Mouse (Mus musculus) T-helper 2 cell (primary cell): ENCODE measurements around the gene Mvb12b.

ENCODE experiments used
- in situ Hi-C: fragments of 300-600 bp; cut with MboI, MseI; formaldehyde crosslinking; loops from one replicate; pipeline ENCODE4 v1.15.1; 2025; ENCODE audit warnings: high pct_unique_total_duplicates

Mvb12b gene

DNA sequence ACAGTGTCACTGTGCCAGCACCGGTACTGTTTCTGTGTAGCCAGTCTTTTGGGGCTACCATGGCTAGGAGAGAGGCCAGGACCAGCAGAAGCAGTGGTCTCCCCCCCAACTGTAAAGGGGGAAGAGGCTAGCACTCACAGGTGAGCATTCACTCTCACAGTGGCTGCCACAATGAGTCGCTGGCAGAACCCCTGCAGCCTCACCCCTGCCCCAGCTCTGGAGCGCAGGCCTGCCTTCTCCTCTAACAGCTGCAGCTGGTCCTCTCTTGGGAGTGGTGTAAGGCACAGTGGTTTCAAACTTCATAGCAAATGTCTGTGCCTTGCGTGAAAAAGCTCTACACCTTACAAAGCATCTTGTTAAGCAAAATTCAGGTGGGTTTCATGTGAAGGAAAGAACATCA is 70.7 kb downstream of the Mvb12b start:
- in situ Hi-C loops = no loop called here

DNA sequence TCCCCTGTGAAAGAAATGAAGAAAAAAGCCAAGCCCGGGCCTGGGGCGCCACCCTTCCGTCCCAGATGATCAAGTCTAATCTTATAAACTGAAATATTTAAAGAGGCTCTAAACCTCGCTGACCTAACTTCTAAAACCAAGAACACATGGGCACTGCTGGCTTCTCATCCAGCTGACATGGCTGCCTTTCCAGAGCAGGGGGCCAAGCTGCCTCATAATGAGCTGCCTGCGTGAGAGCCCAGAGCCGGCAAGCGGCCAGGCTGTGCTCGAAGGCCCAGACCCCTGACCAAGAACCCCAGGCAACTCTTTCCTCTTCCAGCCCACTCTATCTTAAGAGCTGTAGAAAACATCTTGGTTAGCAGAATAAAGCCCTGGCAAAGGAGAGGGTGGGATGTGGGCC is 73.2 kb downstream of the Mvb12b start:
- in situ Hi-C loops = no loop called here

DNA sequence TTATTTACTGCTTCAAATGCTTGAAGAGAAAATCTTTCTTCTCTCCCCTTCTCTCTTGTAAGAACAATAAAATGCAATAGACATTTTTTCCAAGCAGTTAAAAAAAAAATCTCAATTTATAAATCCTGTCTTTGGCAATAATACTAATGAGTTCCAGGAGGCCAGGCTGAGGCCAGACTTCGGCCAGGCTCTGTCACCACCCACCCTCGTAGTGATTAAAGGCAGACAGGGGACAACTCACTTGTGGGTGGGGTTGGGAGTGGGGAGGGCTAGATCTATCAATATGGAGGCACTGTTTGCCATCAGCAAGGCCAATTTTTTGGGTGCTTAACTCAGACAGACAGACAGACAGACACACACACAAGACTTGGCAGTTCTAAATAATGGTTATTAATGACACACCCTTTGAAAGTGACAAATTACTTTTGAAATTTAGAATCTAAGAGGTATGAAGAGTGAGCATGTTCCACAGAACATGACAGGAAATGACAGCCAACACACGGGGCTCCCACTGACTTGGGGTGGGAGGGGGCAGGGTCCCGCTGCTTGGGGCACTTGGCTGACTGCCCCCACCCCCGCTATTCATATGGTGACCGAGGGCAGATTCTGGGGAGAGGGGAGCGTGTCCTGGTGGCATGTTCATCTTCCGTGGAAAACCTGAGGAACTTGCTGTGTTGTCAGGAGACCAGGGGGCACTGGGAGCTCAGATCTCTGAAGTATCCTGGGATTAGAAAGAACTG is 74.1 kb downstream of the Mvb12b start:
- in situ Hi-C loops = no loop called here

DNA sequence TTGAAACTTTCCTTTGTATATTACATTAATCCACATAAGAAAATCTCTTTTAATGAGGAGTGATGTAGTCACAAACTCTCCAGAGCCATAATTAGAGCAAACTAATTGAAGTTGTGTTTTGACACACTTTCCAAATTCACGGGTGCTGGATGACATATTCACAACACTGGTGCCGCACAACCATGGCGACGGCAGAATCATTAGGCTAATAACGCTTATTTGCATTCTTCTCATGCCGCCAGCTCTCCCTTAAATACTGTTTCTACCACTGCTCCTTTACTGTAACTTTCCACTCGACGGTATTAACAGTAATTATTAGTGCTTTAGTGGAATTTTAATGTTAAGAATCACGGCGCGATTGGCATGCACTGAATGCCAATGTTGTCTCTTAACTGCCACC is 74.8 kb downstream of the Mvb12b start:
- in situ Hi-C loops = no loop called here

DNA sequence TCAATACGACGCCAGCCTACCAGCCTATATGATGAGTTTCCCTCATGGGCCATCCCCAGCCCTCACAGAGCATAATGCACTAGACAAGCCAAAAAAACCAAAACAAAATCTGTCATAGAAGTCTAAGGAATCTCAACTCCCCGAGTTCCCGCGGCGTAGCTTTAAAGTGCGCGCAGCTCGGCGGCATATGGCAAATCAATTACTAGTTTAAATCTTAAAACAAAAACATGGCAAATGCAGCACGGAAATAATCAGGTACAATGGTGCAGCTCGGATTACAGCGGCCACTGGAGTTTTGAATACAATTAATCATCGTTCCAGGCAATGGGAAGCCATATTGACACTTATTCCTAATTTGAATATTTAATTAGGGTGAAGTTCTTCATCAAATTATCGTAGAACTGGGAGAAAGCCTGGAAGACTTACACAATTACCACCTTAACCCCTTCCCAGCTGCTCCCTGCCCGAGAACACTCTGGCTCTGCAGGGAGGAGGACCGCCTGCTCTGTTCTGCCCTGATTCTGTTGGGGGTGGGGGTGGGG is 76.3 kb downstream of the Mvb12b start:
- in situ Hi-C loops = no loop called here

DNA sequence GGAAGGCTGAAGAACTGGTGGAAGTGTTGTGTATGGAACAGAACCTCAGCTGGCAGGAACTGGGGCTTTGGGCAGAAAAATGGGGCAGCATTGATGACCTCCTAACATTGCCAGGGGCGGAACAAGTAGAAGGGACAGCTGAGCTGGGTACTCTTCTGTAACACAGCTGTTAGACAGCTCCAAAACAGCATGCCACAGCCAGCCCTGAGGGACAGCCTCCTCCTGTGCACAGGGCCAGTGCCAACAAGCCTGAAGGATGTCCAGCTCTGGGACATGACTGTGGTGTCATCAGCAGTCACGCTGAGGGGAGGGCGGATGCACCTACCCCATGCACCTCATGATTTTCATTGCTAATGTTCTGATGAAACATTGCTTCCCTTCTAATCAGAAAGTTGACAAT is 78.7 kb downstream of the Mvb12b start:
- in situ Hi-C loops = no loop called here

DNA sequence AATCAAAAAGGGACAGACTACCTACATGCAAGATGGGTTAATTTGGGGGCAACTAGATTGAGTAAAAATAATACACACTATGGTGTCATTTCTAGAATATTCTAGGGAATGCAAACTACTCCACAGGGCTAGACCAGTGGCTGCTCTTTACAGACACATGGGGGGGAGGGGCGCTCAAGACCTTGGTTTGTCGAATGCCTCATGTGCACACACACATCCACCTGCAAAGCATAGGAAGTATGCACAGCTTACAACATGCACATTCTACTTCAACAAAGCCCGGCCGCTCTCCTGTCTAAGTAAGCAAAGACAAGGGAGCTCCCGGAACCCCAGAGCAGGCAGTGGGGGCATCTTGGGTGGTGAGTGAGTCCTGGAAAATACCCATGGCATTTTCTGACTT is 79.7 kb downstream of the Mvb12b start:
- in situ Hi-C loops = no loop called here

DNA sequence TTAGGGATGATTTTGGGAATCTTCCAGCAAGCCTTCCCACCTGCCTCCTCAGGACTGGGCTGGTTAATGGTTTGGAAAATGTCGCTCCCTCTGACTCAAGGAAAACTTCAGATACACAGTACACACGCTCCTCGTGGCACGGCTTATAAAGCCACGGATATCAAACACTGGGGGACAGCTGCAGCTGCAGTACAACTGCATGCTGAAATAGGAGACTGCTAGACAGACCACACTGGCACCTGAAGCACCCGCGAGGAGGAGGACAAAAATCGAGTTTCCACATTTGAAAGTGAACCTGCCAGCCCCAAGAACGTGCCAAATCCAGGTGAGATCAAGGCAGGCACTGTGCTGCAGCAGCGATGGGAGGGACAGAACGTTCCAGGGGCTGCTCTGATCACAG is 82.1 kb downstream of the Mvb12b start:
- in situ Hi-C loops = no loop called here

DNA sequence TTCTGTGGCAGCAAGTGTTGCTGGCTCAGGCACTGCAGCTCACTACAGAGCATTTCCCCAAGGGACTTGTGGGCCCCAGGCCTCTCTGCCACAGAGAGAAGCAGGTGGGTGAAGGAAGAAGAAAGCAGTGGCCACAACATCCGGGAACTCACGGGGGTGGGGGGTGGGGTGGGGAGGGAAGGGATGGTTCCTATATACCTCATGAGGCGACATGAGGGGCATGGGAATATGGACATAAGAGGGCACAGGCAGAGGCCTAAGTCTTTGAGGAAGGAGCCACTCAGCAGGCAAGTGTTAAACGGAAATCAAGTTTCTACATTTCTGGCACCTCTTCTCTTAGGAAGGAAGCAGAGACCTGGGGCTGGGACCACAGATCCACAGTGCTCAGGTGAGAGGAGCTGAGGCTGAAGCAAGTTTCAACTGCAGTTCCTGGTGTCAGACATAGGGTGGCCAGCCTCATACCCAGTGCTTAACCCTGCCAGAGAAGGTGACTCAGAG is 84.0 kb downstream of the Mvb12b start:
- in situ Hi-C loops = no loop called here

DNA sequence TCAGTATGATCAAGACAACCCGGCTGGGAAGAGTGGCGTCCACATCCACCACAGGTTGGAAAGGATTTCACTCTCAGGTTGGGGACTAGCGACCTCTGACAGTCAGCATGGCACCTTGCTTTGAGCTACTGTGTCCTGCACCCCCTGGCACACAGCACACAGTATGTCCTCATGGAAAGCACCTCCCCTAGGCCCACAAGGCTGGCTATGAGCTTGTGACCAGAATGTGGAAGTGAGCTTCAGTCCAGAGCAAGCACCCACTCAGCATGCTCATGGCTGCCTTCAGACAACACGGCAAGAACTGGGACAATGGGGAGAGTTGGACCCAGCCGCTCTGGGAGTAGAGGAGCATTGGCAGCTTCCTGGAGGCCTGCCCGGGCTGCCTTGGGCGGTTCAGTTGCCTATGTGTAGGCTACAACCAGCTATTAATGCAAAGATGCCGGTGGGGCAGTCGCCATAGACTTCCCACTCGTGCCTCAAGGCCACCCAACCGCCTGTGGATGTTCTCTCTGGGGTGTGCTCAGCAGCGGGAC is 84.6 kb downstream of the Mvb12b start:
- in situ Hi-C loops = no loop called here

DNA sequence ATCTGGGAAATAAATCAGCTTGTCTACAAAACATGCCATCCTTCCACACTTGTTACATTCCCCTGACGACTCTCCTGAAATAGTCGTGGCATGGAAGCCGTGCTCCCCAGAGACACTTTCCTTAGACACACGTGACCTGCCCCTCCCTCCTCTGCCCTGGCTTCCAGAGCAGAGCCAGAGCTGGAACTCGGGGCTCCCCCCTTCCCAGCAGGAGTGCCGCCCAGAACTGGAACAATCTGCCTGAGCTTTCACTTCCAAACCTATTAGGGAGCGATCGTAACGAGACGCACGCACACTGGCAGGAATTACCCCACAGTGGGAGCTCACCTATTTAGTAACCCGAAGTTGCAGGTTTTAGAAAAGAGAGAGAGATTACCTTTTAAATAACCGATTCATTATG is 86.0 kb downstream of the Mvb12b start:
- in situ Hi-C loops = no loop called here

DNA sequence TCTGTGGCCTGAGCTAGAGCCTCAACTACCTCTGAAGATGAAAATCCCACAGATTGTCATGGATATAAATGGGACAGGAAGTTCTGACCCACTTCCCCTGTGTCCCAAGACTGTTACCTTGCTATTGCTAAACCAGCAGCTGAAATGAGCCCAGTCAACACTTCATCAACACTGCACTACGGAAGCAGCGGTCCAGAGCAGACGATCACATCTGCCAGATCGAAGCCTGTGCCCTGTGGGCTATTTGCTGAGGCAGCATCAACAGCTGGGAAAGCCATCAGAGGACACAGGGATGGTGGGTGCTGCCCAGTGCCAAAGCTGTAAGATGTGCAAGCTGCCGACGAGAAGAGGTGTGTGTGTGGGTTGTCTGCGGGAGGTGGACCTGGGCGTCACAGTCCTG is 86.4 kb downstream of the Mvb12b start:
- in situ Hi-C loops = no loop called here

DNA sequence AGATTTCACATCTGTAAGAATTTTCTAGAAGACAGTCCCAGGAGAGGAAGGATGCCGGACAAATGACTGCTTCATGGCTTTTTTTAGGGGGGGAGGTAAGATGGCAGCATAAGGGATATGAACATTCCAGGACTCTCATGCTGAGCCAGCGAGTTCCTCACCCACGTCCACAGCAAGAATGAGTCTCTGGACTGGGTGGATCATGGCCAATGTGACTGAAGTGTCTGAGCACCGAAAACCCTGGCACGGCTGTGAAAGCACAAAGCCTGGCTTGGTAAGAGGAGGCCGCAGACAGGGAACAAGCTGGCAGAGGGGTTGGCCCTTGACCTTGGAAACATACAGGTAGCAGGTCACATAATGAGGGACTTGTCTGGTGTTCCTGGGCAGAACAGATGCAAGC is 87.5 kb downstream of the Mvb12b start:
- in situ Hi-C loops = no loop called here

DNA sequence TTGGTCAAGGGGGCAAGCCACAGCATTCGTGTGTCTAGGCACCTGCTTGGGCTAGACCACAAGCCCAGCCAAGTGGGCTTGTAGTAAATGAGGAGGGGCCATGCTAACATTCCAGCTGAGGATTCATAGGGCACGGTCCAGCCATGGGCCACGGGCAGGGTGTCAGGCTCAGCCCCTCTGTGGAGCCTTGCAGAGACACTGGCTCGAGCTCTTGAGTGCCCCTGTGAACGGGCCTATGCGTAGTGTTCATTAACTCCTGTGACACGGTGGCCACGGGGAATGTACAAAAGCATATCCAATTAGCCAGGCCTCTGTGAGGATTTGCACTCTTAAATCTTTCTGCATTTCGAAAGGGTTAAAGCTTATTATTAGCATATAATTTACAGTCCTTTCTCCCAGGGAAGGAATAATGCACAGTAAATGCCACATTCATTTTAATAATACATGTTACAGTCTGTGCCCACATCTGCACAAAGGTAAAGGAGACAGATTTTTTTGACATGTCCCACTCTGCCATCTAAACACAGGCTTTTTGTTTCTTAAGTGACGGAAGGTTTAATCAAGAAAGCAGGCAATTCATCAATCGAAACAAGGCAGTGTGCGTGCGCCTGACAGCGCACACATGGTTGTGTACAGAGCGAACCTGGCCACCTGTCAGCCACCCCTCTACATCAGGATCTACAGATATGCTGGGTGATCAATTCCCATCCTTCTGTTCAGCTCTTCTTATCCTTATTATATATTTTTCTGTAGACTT is 91.9 kb downstream of the Mvb12b start:
- in situ Hi-C loops = no loop called here

DNA sequence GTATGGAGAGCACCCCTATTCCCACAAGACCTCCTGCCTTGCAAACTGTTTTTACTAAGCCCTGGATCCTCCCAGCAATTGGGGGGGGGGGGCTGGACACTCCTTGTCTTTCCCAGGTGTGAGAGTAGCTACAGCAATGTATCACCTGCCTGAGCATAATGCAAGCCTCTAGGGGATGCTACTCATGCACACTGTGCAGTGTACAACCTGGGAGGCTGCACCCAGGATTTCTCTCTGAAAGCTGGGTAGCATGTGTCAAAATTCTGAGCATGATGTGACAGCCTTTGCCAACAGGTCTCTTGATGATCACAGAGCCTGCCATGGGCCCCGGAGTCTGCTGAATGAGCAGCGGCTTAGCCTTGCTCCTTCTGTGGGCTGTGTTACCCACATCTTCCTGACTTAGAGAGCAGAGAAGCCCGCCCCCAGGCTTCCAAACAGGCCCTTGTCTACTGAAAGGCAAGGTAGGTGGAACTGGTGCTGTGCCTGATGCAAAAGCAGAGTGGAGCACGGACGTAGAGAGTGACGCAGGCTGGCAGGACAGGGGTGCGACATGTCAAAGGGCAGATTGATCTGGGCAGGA is 92.7 kb downstream of the Mvb12b start:
- in situ Hi-C loops = no loop called here

DNA sequence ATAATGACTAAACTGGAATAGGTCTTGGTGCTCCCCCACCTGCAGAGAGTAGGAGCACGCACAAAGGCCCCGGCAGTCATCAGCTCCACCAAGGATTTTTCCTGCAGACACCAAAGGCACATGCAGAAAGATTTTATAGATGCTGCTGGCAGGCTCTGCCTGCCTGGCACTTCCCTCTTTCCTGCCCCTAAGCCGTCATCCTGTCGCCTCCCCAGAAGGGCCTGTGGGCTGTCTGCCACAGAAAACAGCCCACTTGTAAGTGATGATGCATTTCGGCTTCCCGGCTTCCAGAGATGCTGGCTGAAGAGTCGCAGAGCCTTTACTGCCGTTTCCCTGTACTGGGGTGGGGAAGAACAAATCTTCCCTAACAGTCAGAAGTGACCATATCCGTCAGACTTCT is 93.3 kb downstream of the Mvb12b start:
- in situ Hi-C loops = no loop called here

DNA sequence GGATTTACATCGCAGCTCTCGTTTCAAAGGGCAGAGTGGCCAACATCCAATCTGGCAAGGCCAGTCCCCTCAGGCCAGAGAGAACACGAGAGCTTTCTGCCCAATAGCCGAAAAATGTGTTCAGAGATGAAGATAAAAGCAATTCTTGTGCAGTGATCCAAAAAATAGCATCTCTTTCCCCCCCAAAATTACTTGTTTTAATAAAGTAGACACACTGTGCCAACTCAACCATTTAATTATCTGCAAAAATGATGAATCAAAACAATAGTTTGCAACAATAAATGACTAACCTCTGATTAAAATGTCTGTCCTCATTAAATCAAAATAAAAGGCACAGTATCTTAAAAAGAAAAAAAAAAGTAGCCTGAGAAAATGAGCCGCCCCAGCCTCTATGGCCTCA is 97.4 kb downstream of the Mvb12b start:
- in situ Hi-C loops = no loop called here

DNA sequence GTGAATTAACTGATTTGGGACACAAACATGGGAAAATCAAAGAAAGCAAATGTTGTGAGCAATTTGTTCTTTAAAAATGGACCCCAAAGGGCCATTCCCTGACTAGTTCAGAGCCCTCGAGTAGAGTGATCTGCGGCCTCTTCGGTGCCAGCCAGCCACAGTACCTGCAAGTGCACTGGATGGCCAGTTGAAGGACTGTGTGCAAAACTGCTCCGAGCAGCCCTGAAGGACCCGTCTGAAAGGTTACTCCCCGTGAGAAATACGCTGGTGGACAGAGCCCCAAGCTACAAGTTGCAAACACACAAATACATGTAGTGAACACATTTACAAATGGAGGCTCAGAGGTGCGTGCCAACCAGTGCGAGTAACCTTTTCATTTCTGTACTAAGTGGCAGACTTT is 98.0 kb downstream of the Mvb12b start:
- in situ Hi-C loops = no loop called here

DNA sequence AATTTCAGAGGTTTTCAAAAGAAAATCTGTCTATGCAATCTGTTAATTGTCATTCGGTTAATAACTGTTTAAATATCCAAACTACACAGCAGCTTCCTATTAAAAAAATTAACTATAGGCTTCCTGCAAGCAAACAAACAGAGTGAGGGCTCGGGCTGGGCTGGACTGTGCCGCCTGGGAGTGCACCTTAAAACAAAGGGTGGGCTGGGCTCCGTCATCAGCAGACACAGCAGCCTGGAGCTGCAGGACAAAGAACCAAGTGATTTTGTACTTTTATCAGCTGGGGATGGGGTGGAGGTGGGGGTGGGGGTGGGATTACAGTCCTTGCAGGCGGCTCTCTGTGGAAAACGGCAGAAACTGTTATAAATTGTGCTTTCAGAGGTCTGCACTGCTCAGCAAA is 98.5 kb downstream of the Mvb12b start:
- in situ Hi-C loops = no loop called here

DNA sequence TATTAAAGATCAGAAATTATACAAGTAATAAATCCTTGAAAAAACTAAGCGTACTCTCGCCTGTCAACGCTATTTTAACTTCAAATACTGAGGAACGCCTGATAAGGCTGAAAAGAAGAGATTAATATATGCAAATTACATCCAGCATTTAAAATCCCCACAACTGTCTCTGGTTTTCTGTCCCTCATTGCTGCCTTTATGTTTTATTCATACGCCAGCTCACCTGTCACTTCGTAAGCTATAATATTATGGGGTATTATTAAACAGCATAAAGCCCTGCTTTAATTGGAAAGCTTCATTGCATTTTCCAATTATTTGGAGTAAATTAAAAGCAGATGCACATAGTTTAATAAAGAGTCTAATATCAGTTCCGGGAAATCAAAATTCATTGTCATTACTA is 98.9 kb downstream of the Mvb12b start:
- in situ Hi-C loops = no loop called here

DNA sequence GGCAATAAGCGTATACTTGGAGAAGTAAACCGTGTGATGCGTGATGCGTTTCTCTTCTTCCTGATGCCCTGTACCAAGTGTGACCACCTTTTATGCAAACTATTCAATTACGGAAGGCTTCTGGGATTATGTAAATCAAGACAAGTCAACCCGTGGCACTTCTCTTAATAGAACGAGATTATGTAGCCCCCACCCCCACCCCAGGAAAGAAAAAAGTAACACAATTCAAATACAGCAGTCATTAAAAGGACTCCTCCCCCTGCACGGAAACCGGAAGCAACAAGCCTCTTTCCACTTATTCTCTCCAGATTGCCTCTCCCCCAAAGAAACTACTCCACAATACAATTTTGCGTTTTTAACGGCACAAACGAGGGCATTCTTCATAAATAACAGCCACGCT is 99.6 kb downstream of the Mvb12b start:
- in situ Hi-C loops = no loop called here

DNA sequence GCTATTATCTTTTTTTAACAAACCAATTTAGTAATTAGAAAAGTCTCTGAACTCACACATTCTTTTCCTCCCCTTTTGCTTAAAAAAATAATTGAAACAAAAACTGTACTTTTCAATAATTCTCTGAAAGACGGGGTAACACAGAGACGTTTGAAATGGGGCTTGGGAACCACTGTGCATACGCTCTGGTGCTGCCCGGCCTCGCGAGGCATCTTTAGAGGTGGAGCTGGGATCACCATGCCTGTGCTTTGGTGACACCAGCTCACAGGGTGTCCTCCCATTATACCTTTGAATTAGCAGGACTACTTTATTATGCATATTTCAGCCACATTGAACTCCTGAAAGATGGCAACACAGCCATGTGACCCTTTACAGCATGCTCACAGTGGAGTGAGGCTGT is 101.7 kb downstream of the Mvb12b start:
- in situ Hi-C loops = no loop called here
